Mouse (Mus musculus) heart, postnatal 4 days (tissue): ENCODE data around the gene 4930430A15Rik. TPM values are rescaled to one million over a fixed set of nuclear protein-coding genes. Genes with fewer than 3 reads are reported as not detected.

ENCODE experiments used
- DNase-seq: peaks from one replicate; pipeline ENCODE4 v3.0.0; 2021
- total RNA-seq, 2 experiments: library from RNA; stranded (reverse); gene quantifications; 2 replicates each; pipeline ENCODE4 v1.2.3; 2021

4930430A15Rik gene
- total RNA-seq: not detected

DNA sequence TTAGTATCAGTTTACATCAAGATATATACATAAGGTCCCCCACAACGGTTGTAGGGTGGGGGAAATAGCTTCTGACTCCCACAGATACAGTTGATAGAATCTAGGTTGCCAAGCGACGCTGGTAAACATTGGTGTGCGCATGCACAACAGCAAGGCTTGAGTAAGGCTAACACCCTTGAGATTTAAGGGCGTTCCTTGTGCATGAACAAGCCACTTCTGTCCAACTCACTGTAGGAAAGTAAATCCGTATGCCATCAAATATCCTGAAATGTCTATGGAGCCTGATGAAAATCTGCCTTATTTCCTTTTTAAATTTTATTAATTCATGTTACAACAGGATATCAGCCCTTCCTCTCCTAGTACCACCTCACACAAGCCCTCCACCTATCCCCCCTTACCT is at the start of gene 4930430A15Rik:
Gene 4930430A15Rik (minus strand): TSS at position 101 of the 400 bp plus-strand sequence.
- no peak for DNase-seq

DNA sequence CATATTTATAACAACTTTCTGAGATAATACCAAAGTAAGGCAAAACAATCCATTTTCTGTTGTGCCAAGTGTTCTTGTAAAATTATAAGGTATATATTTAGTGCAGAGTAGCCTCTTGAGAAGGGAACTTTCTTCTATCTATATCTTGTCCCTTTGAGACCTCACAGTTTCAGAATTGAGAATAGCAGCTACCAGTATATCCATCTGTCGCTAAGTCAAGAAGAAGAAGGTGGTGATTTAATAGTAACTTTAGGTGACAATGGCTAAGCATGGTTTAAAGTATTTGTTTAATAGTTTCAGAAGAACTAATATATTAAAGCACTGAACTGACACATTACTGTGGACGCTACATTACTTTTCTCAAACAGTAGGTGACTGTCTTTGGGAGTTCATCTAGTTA is 44.6 kb upstream of the 4930430A15Rik start, which contains the start of gene Olfr1277:
Gene Olfr1277 (minus strand): TSS at position 101 of the 400 bp plus-strand sequence.
- DNase-seq: no peak

DNA sequence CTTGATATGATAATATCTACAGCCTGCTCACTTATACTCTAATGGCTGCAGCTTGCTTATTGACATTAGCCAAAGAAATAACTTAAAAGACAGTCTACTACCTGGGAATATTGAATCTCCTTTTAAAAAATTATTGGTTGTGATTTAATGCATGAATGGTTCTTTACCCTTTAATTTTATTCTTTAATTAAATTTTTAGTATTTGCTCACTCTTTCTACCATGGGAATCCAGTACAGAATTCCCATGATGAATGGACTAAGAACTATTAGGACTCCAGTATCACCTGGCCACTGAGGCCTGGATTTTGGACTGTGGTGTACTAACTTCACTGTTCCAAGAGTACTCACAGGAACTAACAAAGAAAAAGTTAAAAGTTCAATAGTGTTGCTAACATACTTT is 24.8 kb upstream of the 4930430A15Rik start, which contains the start of gene Olfr1276:
Gene Olfr1276 (plus strand): TSS at position 301 of the 400 bp plus-strand sequence.
- DNase-seq: no peak

DNA sequence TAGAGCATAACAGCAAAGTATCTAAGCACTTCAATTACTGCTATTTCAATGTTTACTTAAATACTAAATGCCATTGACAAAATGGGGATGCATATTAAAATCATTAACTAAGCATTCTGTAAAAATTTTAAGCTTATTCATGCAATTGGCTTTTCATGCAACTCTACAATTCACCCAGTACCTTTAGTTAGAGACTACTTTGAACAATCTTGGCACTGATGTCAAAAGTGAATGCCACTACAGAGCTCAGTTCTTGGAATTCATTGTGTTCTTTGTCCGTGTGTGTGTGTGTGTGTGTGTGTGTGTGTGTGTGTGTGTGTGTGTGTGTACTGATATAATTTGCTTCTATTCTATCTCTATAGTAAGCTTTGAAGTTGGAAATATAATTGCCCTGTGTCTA is 5.8 kb upstream of the 4930430A15Rik start, which contains the start of gene Olfr1275:
Gene Olfr1275 (minus strand): TSS at position 101 of the 400 bp plus-strand sequence.
- DNase-seq: no peak

DNA sequence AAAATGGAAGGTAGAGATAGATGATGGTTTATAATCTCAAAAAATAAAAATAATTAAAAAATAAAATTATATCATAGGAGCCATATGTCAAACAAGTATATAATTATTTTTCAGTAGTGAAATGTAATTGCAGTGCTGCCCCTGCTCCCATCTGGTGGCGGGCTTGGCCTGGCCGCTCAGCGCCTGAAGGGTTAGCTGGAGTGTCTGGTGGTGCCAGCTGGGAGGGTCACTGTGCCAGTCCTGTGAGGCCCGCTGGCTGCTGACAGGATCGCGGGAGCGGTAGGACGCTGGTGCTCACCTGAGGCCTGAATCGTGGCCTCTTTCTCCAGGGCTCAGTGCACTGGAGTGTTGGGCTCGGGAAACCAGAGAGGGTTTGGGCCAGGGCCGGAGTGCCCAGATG is 47.3 kb downstream of the 4930430A15Rik start:
- DNase-seq: no peak

DNA sequence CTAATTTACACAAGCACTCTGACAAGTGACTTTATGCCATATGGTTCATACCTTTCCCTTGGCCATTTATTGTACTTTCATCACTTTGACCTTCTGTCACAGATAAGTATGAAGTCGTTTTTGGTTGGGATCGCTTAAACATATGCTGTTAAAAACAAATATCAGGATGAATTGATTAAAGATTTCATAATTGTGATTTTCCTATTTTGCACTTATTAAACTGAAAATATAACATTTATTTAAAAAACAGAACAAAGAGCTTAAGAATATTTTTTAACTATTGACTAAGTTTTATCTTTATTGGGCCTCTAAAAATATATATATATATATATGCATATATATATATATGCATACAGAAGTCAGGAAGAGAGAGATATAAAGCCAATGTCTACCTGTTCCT is 76.6 kb downstream of the 4930430A15Rik start, which contains the start of gene Gm15130:
Gene Gm15130 (minus strand): TSS at position 101 of the 400 bp plus-strand sequence.
- DNase-seq: no peak

DNA sequence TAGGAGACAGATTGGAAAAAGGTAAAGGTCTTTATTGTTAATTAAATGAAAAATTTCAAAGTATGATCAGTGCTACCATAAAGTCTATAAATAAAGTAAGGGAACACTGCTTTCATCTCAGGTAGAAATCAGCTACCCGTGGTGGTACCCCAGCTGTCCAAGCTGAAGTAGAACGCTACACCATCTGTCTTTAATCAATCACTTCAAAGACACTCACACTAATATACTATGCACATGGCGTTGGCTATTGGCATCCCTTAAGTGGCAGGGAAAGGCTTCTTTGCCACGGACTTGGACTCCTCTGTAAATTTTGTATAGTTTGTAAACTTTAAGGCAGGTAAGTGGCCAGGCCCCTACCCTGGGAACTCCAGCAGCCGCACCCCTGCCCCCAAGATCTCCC is 93.7 kb downstream of the 4930430A15Rik start:
- no peak for DNase-seq

Other genes with a start within 250 kb of the 4930430A15Rik start
- gene Gm13941, start 123.6 kb downstream of the 4930430A15Rik start, total RNA-seq: not detected
- gene Gm15130, start 76.7 kb downstream of the 4930430A15Rik start, total RNA-seq: not detected
- not detected for gene Olfr1275, start 5.7 kb upstream of the 4930430A15Rik start, total RNA-seq
- not detected for gene Olfr1276, start 24.9 kb upstream of the 4930430A15Rik start, total RNA-seq
- gene Olfr1277, start 44.5 kb upstream of the 4930430A15Rik start, total RNA-seq: not detected
- gene Olfr1278, start 60.5 kb upstream of the 4930430A15Rik start, total RNA-seq: not detected
- gene Olfr1279, start 71.0 kb upstream of the 4930430A15Rik start, total RNA-seq: not detected
- not detected for gene Olfr1280, start 84.4 kb upstream of the 4930430A15Rik start, total RNA-seq
- gene Olfr1281, start 96.9 kb upstream of the 4930430A15Rik start, total RNA-seq: not detected
- not detected for gene Olfr1282, start 106.5 kb upstream of the 4930430A15Rik start, total RNA-seq
- gene Olfr1283, start 137.2 kb upstream of the 4930430A15Rik start, total RNA-seq: not detected
- gene Olfr1284, start 145.9 kb upstream of the 4930430A15Rik start, total RNA-seq: not detected
- not detected for gene Olfr1286, start 193.5 kb upstream of the 4930430A15Rik start, total RNA-seq
- not detected for gene Olfr1287, start 219.5 kb upstream of the 4930430A15Rik start, total RNA-seq
- not detected for gene Olfr1288, start 244.5 kb upstream of the 4930430A15Rik start, total RNA-seq